28 mouse cellular contexts compared by ENCODE assay signal in genomic region chr4:33149150-33149549, GRCm38 (mm10). TPM values are rescaled to one million over a fixed set of nuclear protein-coding genes. Genes with fewer than 3 reads are reported as not detected.
DNase-seq lines count a peak whose midpoint lies in the region; ATAC-seq and TF ChIP-seq lines count a peak whose summit lies in the region.
"Had no signal": no experiment of that assay in that cellular context is flagged by ENCODE, and none has a peak within 500 bp of the region (broad histone marks: within the 10 kb centered on the region; RNA-seq: fewer than 3 reads in every experiment).

No protein-coding gene starts in this region.

- ATAC-seq in forebrain, embryonic 11.5 days (replicated peaks; ENCODE audit: low FRiP score): no peak
- no peak for ATAC-seq in forebrain, embryonic 12.5 days (ENCODE audit: low FRiP score)
- ATAC-seq in lung, postnatal 0 days: peak; percentile 53
- ATAC-seq: forebrain, postnatal 0 days; inflammation-experienced regulatory T-cells, adult 6 months had no signal

- WGBS in forebrain, embryonic 11.5 days: 43% methylated on average over 7 of the region's 7 CpGs
- 43% methylated on average over 7 of the region's 7 CpGs for WGBS in forebrain, embryonic 12.5 days
- WGBS in lung, postnatal 0 days: 54% methylated on average over 7 of the region's 7 CpGs

- no peak for TF ChIP-seq CTCF in lung, postnatal 0 days (IDR thresholded peaks at IDR 0.05)
- TF ChIP-seq CTCF in brain, embryonic 14.5 days (IDR thresholded peaks at IDR 0.05; ENCODE audit: borderline replicate concordance, extremely low read depth, insufficient read depth, insufficient read length): no peak

- DNase-seq in forebrain, embryonic 11.5 days (ENCODE audit: low spot score): peak; percentile 31
- DNase-seq in lung, postnatal 0 days (ENCODE audit: low spot score): peak; percentile 63
- no peak for DNase-seq in lung, postnatal 14 days
- DNase-seq in A20 (ENCODE audit: low read depth, low spot score): peak; percentile 58
- DNase-seq in brain, embryonic 14.5 days (ENCODE audit: low read depth): peak; percentile 2
- no peak for DNase-seq in thymus, postnatal 36 days
- DNase-seq: adrenal gland, postnatal 14 days; cerebellum, adult 11-12 months; cerebellum, adult 9-11 months; forebrain, postnatal 0 days; heart, postnatal 10 days; kidney, adult 11 months; kidney, postnatal 14 days; layer of hippocampus, adult 9-11 months; liver; lung, postnatal 10 days; right cerebral cortex, postnatal 14 days had no signal

- H3K36me3 ChIP-seq in forebrain, embryonic 11.5 days (ENCODE audit: control insufficient read depth, insufficient read depth, low read length): no peaks in the 10 kb centered on the region
- no peaks in the 10 kb centered on the region for H3K36me3 ChIP-seq in forebrain, embryonic 12.5 days (replicated peaks)
- H3K36me3 ChIP-seq in lung, postnatal 0 days (ENCODE audit: insufficient read depth, low read length): no peaks in the 10 kb centered on the region
- H3K36me3 ChIP-seq: G1E; heart, embryonic 13.5 days; neural tube, embryonic 13.5 days had no signal

- no peaks in the 10 kb centered on the region for H3K27me3 ChIP-seq in forebrain, embryonic 11.5 days (ENCODE audit: control insufficient read depth, insufficient read depth, low read length)
- peaks cover 17% of the 10 kb centered on the region; the same call in 1 of the 2 replicates for H3K27me3 ChIP-seq in forebrain, embryonic 12.5 days
- H3K27me3 ChIP-seq in lung, postnatal 0 days (replicated peaks; ENCODE audit: insufficient read depth, low read length): no peaks in the 10 kb centered on the region
- H3K27me3 ChIP-seq: neural tube, embryonic 13.5 days had no signal

- H3K4me1 ChIP-seq in forebrain, embryonic 11.5 days (replicated peaks; ENCODE audit: control insufficient read depth, insufficient read depth, low read length): no peaks in the 10 kb centered on the region
- H3K4me1 ChIP-seq in forebrain, embryonic 12.5 days: peaks cover 7% of the 10 kb centered on the region; the same call in 1 of the 2 replicates
- no peaks in the 10 kb centered on the region for H3K4me1 ChIP-seq in lung, postnatal 0 days (ENCODE audit: insufficient read depth, low read depth, low read length)

- H3K4me3 ChIP-seq in forebrain, embryonic 11.5 days (ENCODE audit: low read depth, low read length): no peak overlapping the region
- no peak overlapping the region for H3K4me3 ChIP-seq in forebrain, embryonic 12.5 days (replicated peaks)
- H3K4me3 ChIP-seq in lung, postnatal 0 days (ENCODE audit: low read depth, low read length): no peak overlapping the region
- H3K4me3 ChIP-seq: heart, embryonic 13.5 days; neural tube, embryonic 13.5 days had no signal

- no peak for TF ChIP-seq POLR2A in brain, embryonic 14.5 days (IDR thresholded peaks at IDR 0.05; ENCODE audit: borderline replicate concordance, extremely low read depth, insufficient read depth, insufficient read length, poor library complexity, severe bottlenecking)

- H3K27ac ChIP-seq in forebrain, embryonic 11.5 days (ENCODE audit: low read depth, low read length): no peak overlapping the region
- no peak overlapping the region for H3K27ac ChIP-seq in forebrain, embryonic 12.5 days
- no peak overlapping the region for H3K27ac ChIP-seq in lung, postnatal 0 days (ENCODE audit: low read length)
- H3K27ac ChIP-seq: heart, embryonic 13.5 days; hindbrain, embryonic 14.5 days; liver, embryonic 14.5 days; neural tube, embryonic 13.5 days had no signal

- no peak for TF ChIP-seq EP300 in lung, postnatal 0 days (IDR thresholded peaks at IDR 0.05)

- no peaks in the 10 kb centered on the region for H3K9me3 ChIP-seq in forebrain, embryonic 11.5 days (ENCODE audit: control insufficient read depth, low read length)
- H3K9me3 ChIP-seq in forebrain, embryonic 12.5 days: no peaks in the 10 kb centered on the region
- no peaks in the 10 kb centered on the region for H3K9me3 ChIP-seq in lung, postnatal 0 days (ENCODE audit: low read length)
- H3K9me3 ChIP-seq: G1E; heart, embryonic 13.5 days; neural tube, embryonic 13.5 days had no signal

- no peak overlapping the region for H3K9ac ChIP-seq in forebrain, embryonic 11.5 days (ENCODE audit: low read length)
- H3K9ac ChIP-seq in forebrain, embryonic 12.5 days: no peak overlapping the region
- no peak overlapping the region for H3K9ac ChIP-seq in lung, postnatal 0 days (replicated peaks; ENCODE audit: low read depth)
- H3K9ac ChIP-seq: forebrain, postnatal 0 days; heart, embryonic 13.5 days; hindbrain, embryonic 14.5 days; liver, embryonic 14.5 days; neural tube, embryonic 13.5 days had no signal

- no peak overlapping the region for H3K4me2 ChIP-seq in forebrain, embryonic 11.5 days (ENCODE audit: low read depth, low read length, severe bottlenecking)
- no peak overlapping the region for H3K4me2 ChIP-seq in forebrain, embryonic 12.5 days
- no peak overlapping the region for H3K4me2 ChIP-seq in lung, postnatal 0 days (replicated peaks; ENCODE audit: low read depth, low read length)
- H3K4me2 ChIP-seq: heart, embryonic 13.5 days; hindbrain, embryonic 14.5 days; neural tube, embryonic 13.5 days had no signal

RNA-seq across cellular contexts. Expression of gene Gabrr1, which starts 16.8 kb away (rescaled TPM):
- not detected in 2 replicates for polyA plus RNA-seq in forebrain, embryonic 11.5 days (2014; fragmentation: Nextera tagmentation; extraction: Ambion mirVana)
- 0.13 TPM in 1 of 2 replicates, not detected in the other for polyA plus RNA-seq in forebrain, embryonic 12.5 days (2016; fragmentation: Nextera tagmentation; extraction: Ambion mirVana)
- polyA plus RNA-seq in lung, postnatal 0 days (2015; fragmentation: Nextera tagmentation; extraction: Ambion mirVana): 0.06 TPM in 1 of 2 replicates, not detected in the other
- 0.27 and 0.35 TPM in 2 replicates for polyA plus RNA-seq in brain, embryonic 14.5 days (2012; rRNA removed)
- polyA plus RNA-seq: G1E; inflammation-experienced regulatory T-cells, adult 6 months; kidney, embryonic 14.5 days; limb, embryonic 11.5 days; stomach, embryonic 14.5 days; thymus, postnatal 0 days had no signal

RNA-seq across cellular contexts. Expression of gene Pm20d2, which starts 40.4 kb away (rescaled TPM):
- 1.1 and 1.7 TPM in 2 replicates for polyA plus RNA-seq in forebrain, embryonic 11.5 days (2014; fragmentation: Nextera tagmentation; extraction: Ambion mirVana)
- polyA plus RNA-seq in forebrain, embryonic 12.5 days (2016; fragmentation: Nextera tagmentation; extraction: Ambion mirVana): 1.8 and 2.3 TPM in 2 replicates
- 0.70 and 0.86 TPM in 2 replicates for polyA plus RNA-seq in lung, postnatal 0 days (2015; fragmentation: Nextera tagmentation; extraction: Ambion mirVana)
- 3.4 and 4.0 TPM in 2 replicates for polyA plus RNA-seq in brain, embryonic 14.5 days (2012; rRNA removed)
- polyA plus RNA-seq: G1E; inflammation-experienced regulatory T-cells, adult 6 months had no signal

RNA-seq across cellular contexts. Expression of gene Srsf12, which starts 59.6 kb away (rescaled TPM):
- 7.9 and 9.0 TPM in 2 replicates for polyA plus RNA-seq in forebrain, embryonic 11.5 days (2014; fragmentation: Nextera tagmentation; extraction: Ambion mirVana)
- 10.2 and 11.6 TPM in 2 replicates for polyA plus RNA-seq in forebrain, embryonic 12.5 days (2016; fragmentation: Nextera tagmentation; extraction: Ambion mirVana)
- polyA plus RNA-seq in lung, postnatal 0 days (2015; fragmentation: Nextera tagmentation; extraction: Ambion mirVana): 0.16 and 0.31 TPM in 2 replicates
- polyA plus RNA-seq in brain, embryonic 14.5 days (2012; rRNA removed): 22.0 and 34.0 TPM in 2 replicates
- polyA plus RNA-seq: G1E had no signal

Comparison
In these comparisons a context has a peak if more than half of its experiments do, and no peak if none do; other contexts are left out.
1. DNase-seq: peak in forebrain, embryonic 11.5 days (single experiment), lung, postnatal 0 days (single experiment), A20 (single experiment) and brain, embryonic 14.5 days (single experiment); none in lung, postnatal 14 days (single experiment) and thymus, postnatal 36 days (0 of 2).